Mouse (Mus musculus): ENCODE measurements around the gene 4930562C15Rik. TPM values are rescaled to one million over a fixed set of nuclear protein-coding genes. Genes with fewer than 3 reads are reported as not detected.

4930562C15Rik gene
- polyA plus RNA-seq, 1 experiment = 1.7 TPM

DNA sequence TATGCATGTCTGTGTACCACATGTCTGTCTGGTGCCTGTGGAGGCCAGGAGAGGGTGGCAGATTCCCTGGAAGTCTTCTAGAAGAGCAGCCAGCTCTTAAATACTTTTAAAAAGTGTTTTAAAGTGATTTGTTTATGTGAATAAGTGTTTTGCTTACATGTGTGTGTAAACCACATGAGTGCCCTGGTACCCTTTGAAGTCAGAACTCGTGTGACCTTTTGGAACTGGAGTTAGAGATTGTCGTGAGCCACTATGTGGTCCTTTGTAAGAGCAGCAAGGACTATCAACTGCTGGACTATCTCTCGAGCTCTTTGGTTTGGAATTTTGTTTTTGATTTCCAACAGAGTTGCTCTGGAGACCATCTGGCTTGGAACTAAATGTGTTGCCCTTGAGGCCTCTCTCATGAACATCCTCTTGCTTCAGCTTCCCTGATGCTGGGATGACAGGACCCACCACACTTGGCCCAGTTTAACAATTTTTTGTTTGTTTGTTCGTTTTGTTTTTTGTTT, 55.0 kb downstream of the 4930562C15Rik start:
- no peak overlapping the region for H3K27ac ChIP-seq (ENCODE audit: control insufficient read depth, insufficient read depth, low read depth, low read length, poor library complexity)
- peaks cover under 1% of the 10 kb centered on the region; the same call in 1 of the 2 replicates for H3K4me1 ChIP-seq (ENCODE audit: control insufficient read depth, insufficient read depth, low read length)
- 78% methylated on average over 4 of the region's 4 CpGs for WGBS
- H3K4me3 ChIP-seq (replicated peaks; ENCODE audit: control insufficient read depth, low read depth, low read length) = no peak overlapping the region
- TF ChIP-seq POLR2A (IDR thresholded peaks at IDR 0.05; ENCODE audit: borderline replicate concordance, control insufficient read depth, low read depth, low read length) (no peak), CTCF (IDR thresholded peaks at IDR 0.05; ENCODE audit: control insufficient read depth, insufficient read depth, low read length) (no peak)

DNA sequence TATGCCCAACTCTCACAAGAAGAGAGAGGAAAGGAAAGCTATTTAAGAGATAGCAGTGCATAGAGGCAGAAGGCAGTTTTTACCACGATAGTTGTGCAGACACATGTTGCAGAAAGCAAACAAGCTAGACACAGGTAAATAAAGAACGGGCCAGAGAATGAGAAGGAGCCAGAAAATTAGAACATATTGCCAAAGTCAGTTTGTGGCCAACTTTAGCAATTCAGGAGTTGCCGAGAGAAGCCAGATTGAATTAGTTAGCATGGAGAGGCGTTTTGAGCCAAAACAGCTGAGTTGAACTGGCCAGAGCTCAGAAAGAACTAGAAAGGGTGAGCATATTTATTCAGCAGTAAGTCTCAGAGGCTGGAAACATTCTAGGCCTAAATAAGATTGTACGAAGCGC, 57.0 kb downstream of the 4930562C15Rik start:
- H3K27ac ChIP-seq (ENCODE audit: control insufficient read depth, insufficient read depth, low read depth, low read length, poor library complexity) = no peak overlapping the region
- peaks cover 5% of the 10 kb centered on the region; the same call in 1 of the 2 replicates for H3K4me1 ChIP-seq (ENCODE audit: control insufficient read depth, insufficient read depth, low read length)
- 73% methylated on average over 6 of the region's 6 CpGs for WGBS
- H3K4me3 ChIP-seq (replicated peaks; ENCODE audit: control insufficient read depth, low read depth, low read length) = no peak overlapping the region
- no peak for TF ChIP-seq POLR2A (IDR thresholded peaks at IDR 0.05; ENCODE audit: borderline replicate concordance, control insufficient read depth, low read depth, low read length)
- TF ChIP-seq CTCF (IDR thresholded peaks at IDR 0.05; ENCODE audit: control insufficient read depth, insufficient read depth, low read length) = no peak

DNA sequence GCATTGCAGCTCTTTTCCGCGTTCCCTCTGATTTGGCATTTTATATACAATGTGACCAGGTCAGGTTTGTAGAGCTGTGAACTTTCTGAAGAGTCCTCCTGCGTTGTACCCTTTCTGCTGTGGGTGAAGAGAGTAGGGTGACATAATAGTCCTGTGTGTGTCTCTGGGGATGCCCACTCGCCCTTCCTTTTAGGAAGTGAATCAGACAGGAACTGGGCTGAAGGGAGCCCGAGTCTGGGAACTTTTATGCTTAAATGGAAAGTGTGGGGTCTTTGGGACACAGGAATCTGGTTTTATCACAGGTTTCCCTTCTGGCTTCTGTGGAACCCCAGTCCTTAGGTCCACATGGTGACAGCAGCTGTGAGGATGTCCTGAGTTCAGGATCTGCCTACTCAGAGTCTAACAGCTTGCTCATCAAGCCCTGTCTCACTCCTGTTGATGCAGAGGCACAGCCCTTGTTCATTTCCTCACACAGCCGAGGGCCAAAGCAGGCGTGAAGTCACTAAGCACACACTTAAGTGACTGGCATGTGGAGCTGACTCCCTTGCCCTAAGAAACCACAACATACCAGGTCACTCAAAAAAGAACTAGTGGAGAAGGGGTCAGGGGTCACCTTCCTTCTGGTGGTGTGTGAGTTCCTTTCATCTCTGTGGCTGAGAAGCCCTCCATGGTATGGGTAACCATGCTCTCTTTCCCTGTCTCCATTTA, 59.1 kb downstream of the 4930562C15Rik start:
- 50% methylated on average over 7 of the region's 7 CpGs for WGBS
- no peak for TF ChIP-seq POLR2A (IDR thresholded peaks at IDR 0.05; ENCODE audit: borderline replicate concordance, control insufficient read depth, low read depth, low read length)
- TF ChIP-seq CTCF (IDR thresholded peaks at IDR 0.05; ENCODE audit: control insufficient read depth, insufficient read depth, low read length) = no peak
- Histone ChIP-seq H3K27ac (ENCODE audit: control insufficient read depth, insufficient read depth, low read depth, low read length, poor library complexity) (no peak overlapping the region), H3K4me1 (ENCODE audit: control insufficient read depth, insufficient read depth, low read length) (peaks cover 8% of the 10 kb centered on the region; the same call in 1 of the 2 replicates), H3K4me3 (replicated peaks; ENCODE audit: control insufficient read depth, low read depth, low read length) (no peak overlapping the region)

DNA sequence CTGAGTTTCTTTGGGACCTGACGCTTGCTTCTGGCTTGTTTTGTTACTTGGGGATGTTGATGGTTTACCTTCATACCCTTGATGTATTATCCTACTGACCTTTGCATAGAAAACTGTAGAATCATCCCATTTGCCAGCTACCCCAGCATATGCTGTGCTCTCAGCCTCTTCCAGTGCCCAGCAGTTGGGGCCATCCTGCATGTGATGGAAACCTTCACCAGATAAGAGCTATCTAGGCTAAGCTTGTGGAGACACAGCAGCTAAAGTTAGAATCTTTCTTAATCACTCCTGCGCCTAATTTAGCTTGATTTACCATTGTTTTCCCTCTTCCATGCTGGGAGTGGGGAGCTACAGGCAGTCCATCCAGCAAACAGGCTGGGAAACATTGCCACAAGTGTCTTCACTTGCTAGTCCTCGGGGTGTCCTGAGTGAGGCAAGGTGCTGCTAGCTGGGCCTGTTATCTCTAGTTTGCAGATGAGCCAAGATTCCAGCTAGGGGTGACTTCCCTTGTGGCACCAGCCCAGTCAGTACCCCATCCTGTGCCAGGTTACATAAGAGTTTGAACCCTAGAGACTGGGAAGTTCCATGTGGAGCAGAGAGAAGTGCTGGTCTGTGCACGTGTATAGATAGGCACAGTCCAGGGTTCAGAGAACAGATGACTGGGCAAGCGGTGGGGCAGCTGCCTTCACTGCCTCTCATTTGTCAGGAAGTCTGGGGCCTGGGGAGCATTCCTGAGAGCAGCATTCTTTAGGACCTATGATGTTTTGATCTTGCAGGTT, 61.2 kb downstream of the 4930562C15Rik start:
- 30% methylated on average over 5 of the region's 5 CpGs for WGBS
- TF ChIP-seq CTCF (IDR thresholded peaks at IDR 0.05; ENCODE audit: control insufficient read depth, insufficient read depth, low read length) = no peak
- TF ChIP-seq POLR2A (IDR thresholded peaks at IDR 0.05; ENCODE audit: borderline replicate concordance, control insufficient read depth, low read depth, low read length) = no peak
- Histone ChIP-seq H3K27ac (ENCODE audit: control insufficient read depth, insufficient read depth, low read depth, low read length, poor library complexity) (no peak overlapping the region), H3K4me1 (ENCODE audit: control insufficient read depth, insufficient read depth, low read length) (peaks cover 8% of the 10 kb centered on the region; the same call in 1 of the 2 replicates), H3K4me3 (replicated peaks; ENCODE audit: control insufficient read depth, low read depth, low read length) (no peak overlapping the region)

DNA sequence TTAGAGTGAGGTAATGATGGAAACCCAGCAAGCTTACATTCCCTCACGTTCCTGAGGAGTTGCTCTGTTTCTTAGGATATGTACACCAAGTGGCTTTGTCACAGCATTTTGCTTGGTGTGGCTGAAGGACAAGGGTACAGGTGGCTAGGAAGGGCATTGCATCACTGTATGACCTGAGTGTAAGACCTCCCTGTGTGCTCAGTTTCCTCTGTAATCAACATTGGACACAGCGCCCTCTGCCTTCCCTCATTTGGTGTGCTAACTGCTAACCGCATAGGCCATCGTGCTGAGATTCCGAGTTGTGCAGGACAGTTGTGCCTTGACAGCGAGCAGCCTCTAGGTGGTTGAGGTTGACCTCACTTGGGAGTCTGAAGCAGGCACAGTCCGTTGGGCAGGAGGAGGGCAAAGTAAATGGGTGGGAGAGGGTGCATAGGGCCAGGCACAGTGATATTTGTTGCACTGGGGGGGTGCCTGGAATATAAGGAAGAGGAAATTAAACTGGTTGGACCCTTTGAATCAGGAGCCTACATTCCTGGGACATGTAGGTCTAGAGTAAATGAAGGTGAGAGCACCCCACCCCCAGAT, 62.0 kb downstream of the 4930562C15Rik start:
- H3K27ac ChIP-seq (ENCODE audit: control insufficient read depth, insufficient read depth, low read depth, low read length, poor library complexity) = no peak overlapping the region
- H3K4me1 ChIP-seq (ENCODE audit: control insufficient read depth, insufficient read depth, low read length) = peaks cover 8% of the 10 kb centered on the region; the same call in 1 of the 2 replicates
- TF ChIP-seq POLR2A (IDR thresholded peaks at IDR 0.05; ENCODE audit: borderline replicate concordance, control insufficient read depth, low read depth, low read length) (no peak), CTCF (IDR thresholded peaks at IDR 0.05; ENCODE audit: control insufficient read depth, insufficient read depth, low read length) (peak; percentile 20; the same call in 1 of the 2 replicates)
- 60% methylated on average over 7 of the region's 7 CpGs for WGBS
- H3K4me3 ChIP-seq (replicated peaks; ENCODE audit: control insufficient read depth, low read depth, low read length) = no peak overlapping the region

DNA sequence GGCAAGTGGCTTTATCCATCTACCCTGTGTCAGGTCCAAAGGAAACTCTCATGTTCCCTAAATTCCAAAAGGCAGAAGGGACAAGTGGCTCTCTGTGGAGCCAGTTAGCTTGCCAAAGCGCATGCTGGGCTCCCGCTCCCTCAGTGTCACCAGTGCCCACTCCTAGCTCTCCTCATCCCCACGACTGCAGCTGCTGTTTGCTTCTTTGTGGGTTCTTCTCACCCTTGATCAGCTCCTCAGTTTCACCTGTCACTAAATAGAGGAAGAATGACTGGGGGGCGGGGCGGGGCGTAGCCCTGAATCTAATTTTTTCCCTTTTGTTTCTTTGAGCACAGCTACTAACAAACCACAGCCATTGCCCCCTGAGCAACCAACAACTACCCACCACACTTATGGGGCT, 63.7 kb downstream of the 4930562C15Rik start:
- Histone ChIP-seq H3K27ac (ENCODE audit: control insufficient read depth, insufficient read depth, low read depth, low read length, poor library complexity) (peak overlapping the region; percentile 46), H3K4me3 (replicated peaks; ENCODE audit: control insufficient read depth, low read depth, low read length) (no peak overlapping the region), H3K4me1 (ENCODE audit: control insufficient read depth, insufficient read depth, low read length) (peaks cover 8% of the 10 kb centered on the region; the same call in 1 of the 2 replicates)
- no peak for TF ChIP-seq CTCF (IDR thresholded peaks at IDR 0.05; ENCODE audit: control insufficient read depth, insufficient read depth, low read length)
- TF ChIP-seq POLR2A (IDR thresholded peaks at IDR 0.05; ENCODE audit: borderline replicate concordance, control insufficient read depth, low read depth, low read length) = no peak
- WGBS = 67% methylated on average over 6 of the region's 6 CpGs

DNA sequence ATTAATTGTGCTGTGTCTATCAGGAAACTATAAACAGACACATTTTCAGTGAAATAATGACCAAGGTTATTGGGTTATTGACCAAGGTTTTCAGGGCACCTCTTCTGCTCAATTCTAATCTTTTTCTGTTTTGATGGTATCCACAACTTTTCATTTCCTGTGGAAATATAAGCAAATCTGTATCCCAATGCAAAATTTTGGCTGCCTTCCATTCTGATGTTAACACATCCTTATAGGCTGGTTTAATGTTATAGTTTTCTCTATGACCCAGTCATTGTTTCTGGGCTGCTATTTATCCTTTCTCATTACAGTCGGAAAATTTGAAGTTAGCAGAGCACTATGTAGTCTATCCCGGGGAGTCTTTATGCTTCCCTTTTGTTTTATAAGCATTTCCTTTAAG, 64.5 kb downstream of the 4930562C15Rik start:
- no peak for TF ChIP-seq CTCF (IDR thresholded peaks at IDR 0.05; ENCODE audit: control insufficient read depth, insufficient read depth, low read length)
- TF ChIP-seq POLR2A (IDR thresholded peaks at IDR 0.05; ENCODE audit: borderline replicate concordance, control insufficient read depth, low read depth, low read length) = no peak
- 88% methylated on average over 2 of the region's 2 CpGs for WGBS

DNA sequence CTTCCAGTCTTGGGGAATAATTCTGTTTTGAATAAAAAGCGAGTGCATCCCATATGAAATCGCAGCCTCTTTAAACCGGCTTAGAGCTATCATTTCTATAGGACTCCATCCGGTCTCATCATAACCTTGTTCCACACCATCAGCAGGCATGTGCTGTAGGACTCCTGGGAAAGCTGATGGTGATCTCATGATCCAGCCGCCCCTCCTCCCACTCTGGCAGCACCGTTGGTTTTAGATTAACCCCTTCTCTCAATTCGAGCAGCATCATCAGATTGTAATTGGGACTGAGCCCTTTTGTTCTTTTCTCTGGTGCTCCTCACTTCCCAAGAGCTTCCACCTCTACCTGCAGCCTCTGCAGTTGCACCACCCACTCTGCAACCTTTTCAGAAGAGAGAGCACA, 66.0 kb downstream of the 4930562C15Rik start:
- H3K27ac ChIP-seq (ENCODE audit: control insufficient read depth, insufficient read depth, low read depth, low read length, poor library complexity) = no peak overlapping the region
- H3K4me3 ChIP-seq (replicated peaks; ENCODE audit: control insufficient read depth, low read depth, low read length) = no peak overlapping the region
- H3K4me1 ChIP-seq (ENCODE audit: control insufficient read depth, insufficient read depth, low read length) = peaks cover 8% of the 10 kb centered on the region; the same call in 1 of the 2 replicates
- WGBS = 85% methylated on average over 7 of the region's 7 CpGs
- TF ChIP-seq POLR2A (IDR thresholded peaks at IDR 0.05; ENCODE audit: borderline replicate concordance, control insufficient read depth, low read depth, low read length) = no peak
- no peak for TF ChIP-seq CTCF (IDR thresholded peaks at IDR 0.05; ENCODE audit: control insufficient read depth, insufficient read depth, low read length)

More for the DNA sequence above, 64.5 kb downstream of the 4930562C15Rik start:
- Histone ChIP-seq H3K4me3 (replicated peaks; ENCODE audit: control insufficient read depth, low read depth, low read length) (no peak overlapping the region), H3K27ac (ENCODE audit: control insufficient read depth, insufficient read depth, low read depth, low read length, poor library complexity) (no peak overlapping the region), H3K4me1 (ENCODE audit: control insufficient read depth, insufficient read depth, low read length) (peaks cover 8% of the 10 kb centered on the region; the same call in 1 of the 2 replicates)

All from bone marrow, adult 2 months (tissue).